Mouse (Mus musculus) forebrain, embryonic 10.5 days (tissue): ENCODE data around the gene Slc25a40. TPM values are rescaled to one million over a fixed set of nuclear protein-coding genes. Genes with fewer than 3 reads are reported as not detected.

Source experiments
- DNase-seq: peaks from one replicate; pipeline ENCODE4 v3.0.0-alpha.2; 2017; ENCODE audit warnings: low spot score; ENCODE audit errors: extremely low spot score
- H3K27ac ChIP-seq: fragments of 300-500 bp; sonication (generic); 2 replicates; pipeline ENCODE4 v1.5.1; 2016; ENCODE audit warnings: mild to moderate bottlenecking
- H3K27me3 ChIP-seq: fragments of 300-500 bp; sonication (generic); 2 replicates; pipeline ENCODE4 v1.6.1; 2016; ENCODE audit warnings: mild to moderate bottlenecking; ENCODE audit not compliant: poor library complexity, severe bottlenecking
- H3K36me3 ChIP-seq: fragments of 300-500 bp; sonication (generic); replicated peaks from 2 replicates; pipeline ENCODE4 v1.6.1; 2016; ENCODE audit warnings: mild to moderate bottlenecking, moderate library complexity
- H3K4me1 ChIP-seq: fragments of 300-500 bp; sonication (generic); 2 replicates; pipeline ENCODE4 v1.6.1; 2016
- H3K4me3 ChIP-seq: fragments of 300-500 bp; sonication (generic); 2 replicates; pipeline ENCODE4 v1.5.1; 2016; ENCODE audit warnings: mild to moderate bottlenecking, moderate library complexity
- H3K9me3 ChIP-seq: fragments of 300-500 bp; sonication (generic); 2 replicates; pipeline ENCODE4 v1.6.1; 2016; ENCODE audit warnings: mild to moderate bottlenecking, moderate library complexity
- WGBS: fragments of 180-500 bp; shearing (Covaris S2); methylation state at CpG from one replicate; pipeline ENCODE4 v1.1.7; 2016; 5-methylcytosine and 5-hydroxymethylcytosine counted together
- polyA plus RNA-seq: library from polyadenylated mRNA; unstranded; fragments of >200 nt; fragmentation: Nextera tagmentation; extraction: Ambion mirVana; gene quantifications from 2 replicates; pipeline ENCODE4 v1.2.1, GENCODE M21; 2016

Slc25a40 gene
- polyA plus RNA-seq, 1 experiment from 2014 or later: 9.4 TPM

GRCm38 (mm10) chr5:8425899-8426298 is 3.2 kb downstream of the Slc25a40 start:
- H3K4me1 ChIP-seq: peaks cover 14% of the 10 kb centered on the region
- no peaks in the 10 kb centered on the region for H3K27me3 ChIP-seq
- WGBS: 92% methylated on average over 5 of the region's 5 CpGs
- no peaks in the 10 kb centered on the region for H3K9me3 ChIP-seq
- DNase-seq: no peak
- H3K36me3 ChIP-seq: peaks cover 20% of the 10 kb centered on the region
- no peak overlapping the region for H3K27ac ChIP-seq
- H3K4me3 ChIP-seq: no peak overlapping the region

GRCm38 (mm10) chr5:8437481-8438156 is 15.0 kb downstream of the Slc25a40 start:
- 94% methylated on average over 5 of the region's 5 CpGs for WGBS
- H3K27me3 ChIP-seq: no peaks in the 10 kb centered on the region

GRCm38 (mm10) chr5:8439095-8439494 is 16.4 kb downstream of the Slc25a40 start:
- peaks cover 30% of the 10 kb centered on the region for H3K36me3 ChIP-seq
- WGBS: 83% methylated on average over 2 of the region's 2 CpGs
- no peaks in the 10 kb centered on the region for H3K9me3 ChIP-seq
- no peaks in the 10 kb centered on the region for H3K27me3 ChIP-seq
- DNase-seq: no peak
- H3K4me1 ChIP-seq: no peaks in the 10 kb centered on the region
- no peak overlapping the region for H3K27ac ChIP-seq
- no peak overlapping the region for H3K4me3 ChIP-seq

More at GRCm38 (mm10) chr5:8437481-8438156, 15.0 kb downstream of the Slc25a40 start:
- no peaks in the 10 kb centered on the region for H3K9me3 ChIP-seq
- H3K36me3 ChIP-seq: peaks cover 38% of the 10 kb centered on the region
- no peak overlapping the region for H3K27ac ChIP-seq
- no peak for DNase-seq
- no peak overlapping the region for H3K4me3 ChIP-seq
- H3K4me1 ChIP-seq: no peaks in the 10 kb centered on the region

GRCm38 (mm10) chr5:8455565-8455964 is 32.9 kb downstream of the Slc25a40 start:
- H3K27ac ChIP-seq: no peak overlapping the region

GRCm38 (mm10) chr5:8456561-8456960 is 33.9 kb downstream of the Slc25a40 start:
- 96% methylated on average over 5 of the region's 5 CpGs for WGBS
- Histone ChIP-seq H3K27me3 (no peaks in the 10 kb centered on the region), H3K4me1 (no peaks in the 10 kb centered on the region)

More at GRCm38 (mm10) chr5:8455565-8455964, 32.9 kb downstream of the Slc25a40 start:
- no peaks in the 10 kb centered on the region for H3K27me3 ChIP-seq
- no peaks in the 10 kb centered on the region for H3K4me1 ChIP-seq
- no peak for DNase-seq
- no peak overlapping the region for H3K4me3 ChIP-seq
- peaks cover 54% of the 10 kb centered on the region for H3K36me3 ChIP-seq
- no peaks in the 10 kb centered on the region for H3K9me3 ChIP-seq

GRCm38 (mm10) chr5:8487989-8488700 is 65.5 kb downstream of the Slc25a40 start:
- Histone ChIP-seq H3K27ac (peak overlapping the region; percentile 84), H3K4me1 (peaks cover 26% of the 10 kb centered on the region), H3K9me3 (peaks cover 8% of the 10 kb centered on the region; the same call in 1 of the 2 replicates), H3K27me3 (no peaks in the 10 kb centered on the region), H3K4me3 (no peak overlapping the region), H3K36me3 (no peaks in the 10 kb centered on the region)
- WGBS: 53% methylated on average over 4 of the region's 4 CpGs
- peak; percentile 39 for DNase-seq

More at GRCm38 (mm10) chr5:8456561-8456960, 33.9 kb downstream of the Slc25a40 start:
- no peak for DNase-seq
- peaks cover 57% of the 10 kb centered on the region for H3K36me3 ChIP-seq
- H3K4me3 ChIP-seq: no peak overlapping the region
- no peak overlapping the region for H3K27ac ChIP-seq
- no peaks in the 10 kb centered on the region for H3K9me3 ChIP-seq

- DNase-seq: no peak
- peak overlapping the region; percentile 84 for H3K27ac ChIP-seq
Measured at GRCm38 (mm10) chr5:8488701-8489297, 66.1 kb downstream of the Slc25a40 start.

GRCm38 (mm10) chr5:8489471-8490110 is 66.9 kb downstream of the Slc25a40 start:
- 0 out of 2 replicates have a peak, but pooled peaks cover 2% of the 10 kb centered on the region for H3K36me3 ChIP-seq
- H3K9me3 ChIP-seq: peaks cover 8% of the 10 kb centered on the region; the same call in 1 of the 2 replicates
- no peak overlapping the region for H3K4me3 ChIP-seq
- 55% methylated on average over 6 of the region's 6 CpGs for WGBS
- no peak for DNase-seq
- H3K27me3 ChIP-seq: no peaks in the 10 kb centered on the region
- H3K27ac ChIP-seq: 0 out of 2 replicates have a peak overlapping the region, but pooled peaks have one; percentile 84
- peaks cover 30% of the 10 kb centered on the region for H3K4me1 ChIP-seq

More at GRCm38 (mm10) chr5:8488701-8489297, 66.1 kb downstream of the Slc25a40 start:
- Histone ChIP-seq H3K4me1 (peaks cover 29% of the 10 kb centered on the region), H3K27me3 (no peaks in the 10 kb centered on the region), H3K9me3 (peaks cover 8% of the 10 kb centered on the region; the same call in 1 of the 2 replicates), H3K36me3 (no peaks in the 10 kb centered on the region), H3K4me3 (no peak overlapping the region)
- WGBS: 49% methylated on average over 2 of the region's 2 CpGs

- Histone ChIP-seq H3K27me3 (no peaks in the 10 kb centered on the region), H3K4me1 (peaks cover 30% of the 10 kb centered on the region), H3K4me3 (no peak overlapping the region), H3K36me3 (0 out of 2 replicates have a peak, but pooled peaks cover 2% of the 10 kb centered on the region), H3K27ac (no peak overlapping the region), H3K9me3 (no peaks in the 10 kb centered on the region)
- 64% methylated on average over 4 of the region's 4 CpGs for WGBS
- DNase-seq: no peak
Measured at GRCm38 (mm10) chr5:8491778-8492177, 69.1 kb downstream of the Slc25a40 start.

Other genes starting within 250 kb of the Slc25a40 start
- 7.3 and 8.1 TPM in 2 replicates for gene Adam22, start 54.7 kb upstream of the Slc25a40 start, polyA plus RNA-seq
- 72.7 and 74.8 TPM in 2 replicates for gene Dbf4, start 134 bp upstream of the Slc25a40 start, polyA plus RNA-seq
- gene Rundc3b, start 200.1 kb downstream of the Slc25a40 start, polyA plus RNA-seq: 4.7 and 5.0 TPM in 2 replicates
- gene Abcb1a, start 237.2 kb downstream of the Slc25a40 start, polyA plus RNA-seq: 0.12 and 0.35 TPM in 2 replicates